Mouse (Mus musculus): ENCODE data around the gene St13.

The St13 gene

DNA sequence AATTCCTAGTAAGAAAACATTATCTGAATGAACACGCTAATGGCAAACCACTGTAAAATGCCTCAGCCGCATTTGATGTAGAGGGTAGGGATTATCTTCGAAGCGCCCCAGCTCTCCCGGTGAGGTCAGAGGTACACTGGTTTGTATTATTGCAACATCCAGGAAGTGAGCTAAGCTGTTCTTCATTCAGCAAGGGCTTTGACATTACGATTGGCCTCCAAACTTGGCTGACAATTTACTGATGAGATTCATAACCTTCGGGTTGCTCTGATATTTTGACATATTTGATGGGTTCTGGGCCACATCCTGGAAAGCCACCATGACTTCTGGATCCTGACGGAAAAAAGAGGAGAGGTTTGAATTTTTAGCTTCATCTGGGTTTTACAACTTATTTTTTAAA, 34.6 kb downstream of the St13 start:
- DNase-seq (ENCODE audit: low spot score in 2 of 2), result no peak

DNA sequence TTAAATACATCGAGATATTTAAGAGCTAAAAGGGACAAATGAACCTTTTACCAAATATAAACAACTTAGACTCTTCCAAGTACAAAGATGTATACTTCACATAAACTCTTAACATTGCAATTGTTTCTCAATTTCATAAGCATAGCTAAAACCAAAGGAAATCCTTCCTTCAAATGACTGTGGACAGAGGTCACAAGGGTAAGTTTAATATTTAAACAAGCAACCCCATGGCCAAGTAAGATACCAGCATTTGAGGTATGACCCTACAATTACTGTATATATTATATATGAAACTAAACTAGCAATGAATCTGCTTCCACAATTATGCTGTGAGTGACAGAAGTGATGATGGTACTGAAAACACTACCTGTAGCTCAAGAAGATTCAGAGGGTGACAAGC, 35.6 kb downstream of the St13 start:
- no peak for DNase-seq (ENCODE audit: low spot score in 2 of 2)

DNA sequence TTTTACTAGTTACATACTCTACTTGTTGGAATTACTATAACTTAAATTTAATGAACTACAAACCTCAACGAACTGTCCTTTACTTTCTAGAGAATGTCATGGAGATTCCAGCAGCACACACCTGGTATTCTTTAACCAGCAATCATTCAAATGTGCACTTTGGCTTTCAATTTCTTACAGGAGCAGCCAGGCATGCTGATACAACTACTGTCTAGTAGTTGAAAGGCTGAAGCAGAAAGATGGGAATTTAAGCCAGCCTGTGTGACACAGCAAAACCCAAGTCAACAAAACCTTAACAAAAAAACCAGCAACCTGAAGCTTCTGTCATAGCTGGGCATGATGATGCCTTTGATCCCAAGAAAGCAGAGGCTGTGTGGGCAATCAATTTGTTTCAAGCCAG, 37.4 kb downstream of the St13 start:
- no peak for DNase-seq (ENCODE audit: low spot score in 2 of 2)

DNA sequence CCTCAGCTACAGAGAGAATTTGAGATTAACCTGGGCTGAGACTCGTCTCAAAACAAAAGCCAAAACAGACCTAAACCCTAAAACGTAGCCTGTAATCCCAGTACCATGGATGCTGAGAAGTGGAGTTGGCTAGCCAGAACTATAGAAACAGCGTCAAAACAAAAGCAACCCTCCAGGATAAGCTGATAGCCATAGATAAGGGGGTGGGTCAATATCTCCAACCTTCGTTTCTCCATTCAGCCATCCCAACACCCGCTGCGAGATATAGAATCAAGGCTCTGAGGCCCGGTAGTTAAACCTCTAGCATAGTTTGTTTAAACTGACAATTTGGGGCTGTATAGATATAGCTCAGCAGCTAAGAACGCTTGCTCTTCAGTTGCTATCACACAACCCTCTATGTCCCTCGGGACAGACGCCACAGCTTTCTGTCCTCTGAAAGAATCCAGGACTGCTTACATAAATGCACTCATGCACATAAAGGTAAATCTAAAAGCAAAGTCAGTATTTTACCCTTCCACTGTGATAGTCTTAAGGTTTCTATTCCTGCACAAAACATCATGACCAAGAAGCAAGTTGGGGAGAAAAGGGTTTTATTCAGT, 38.4 kb downstream of the St13 start:
- no peak for DNase-seq (ENCODE audit: low spot score in 2 of 2)

DNA sequence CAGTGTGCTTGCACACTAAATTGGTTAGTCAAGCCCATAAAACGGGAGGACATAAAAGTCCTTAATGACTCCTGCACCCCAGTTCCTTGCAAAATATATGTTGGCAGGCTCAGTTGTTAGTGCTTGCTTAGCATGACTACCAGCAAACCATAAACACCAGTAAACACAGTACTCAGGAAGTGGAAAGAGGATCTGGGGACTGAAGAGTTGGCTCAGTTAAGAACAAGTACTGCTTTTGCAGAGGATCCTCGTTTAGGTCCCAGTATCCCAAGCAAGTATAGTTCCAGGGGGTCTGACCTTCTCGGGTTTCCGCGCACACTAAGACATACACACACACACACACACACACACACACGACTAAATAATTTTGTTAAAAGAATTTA, 38.9 kb downstream of the St13 start:
- DNase-seq (ENCODE audit: low spot score in 2 of 2), result no peak

DNA sequence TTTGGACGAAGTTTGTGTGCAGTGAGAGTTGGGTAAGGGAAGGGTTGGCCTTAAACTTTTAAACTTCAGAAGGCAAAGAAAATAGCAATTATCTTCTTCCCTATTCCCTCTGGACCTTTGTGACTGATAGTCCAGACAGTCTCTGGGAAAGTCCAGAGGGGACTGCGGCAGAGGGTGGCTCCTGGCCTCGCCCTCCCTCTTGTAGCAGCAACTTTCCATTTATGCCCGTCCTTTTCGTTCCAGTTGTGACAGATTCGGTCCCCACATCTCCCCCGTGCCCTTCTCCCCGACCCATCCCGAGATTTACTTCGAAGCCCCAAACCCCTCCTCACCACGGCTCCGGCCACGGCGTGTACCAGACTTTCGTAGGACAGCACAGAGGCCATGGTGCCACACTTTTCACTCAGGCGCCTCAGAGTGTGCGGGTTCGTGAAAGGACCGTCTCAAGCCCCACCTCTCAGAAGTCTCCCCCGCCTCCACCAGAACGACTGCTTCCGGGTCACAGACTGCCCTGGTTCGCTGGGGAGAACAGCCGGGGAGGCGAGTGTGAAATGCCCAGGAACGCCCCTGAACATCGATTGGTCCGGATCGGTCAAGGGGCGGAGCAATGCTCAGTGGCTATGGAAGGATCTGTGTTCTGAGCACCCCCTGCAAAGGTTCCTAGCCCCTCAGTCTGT, 39.4 kb downstream of the St13 start, which contains the start of gene Slc25a17:
Slc25a17 (minus strand) TSS at position 468 of the 677 bp plus-strand sequence.
- peak; percentile 80 to 94 for DNase-seq (ENCODE audit: low spot score in 2 of 2)

DNA sequence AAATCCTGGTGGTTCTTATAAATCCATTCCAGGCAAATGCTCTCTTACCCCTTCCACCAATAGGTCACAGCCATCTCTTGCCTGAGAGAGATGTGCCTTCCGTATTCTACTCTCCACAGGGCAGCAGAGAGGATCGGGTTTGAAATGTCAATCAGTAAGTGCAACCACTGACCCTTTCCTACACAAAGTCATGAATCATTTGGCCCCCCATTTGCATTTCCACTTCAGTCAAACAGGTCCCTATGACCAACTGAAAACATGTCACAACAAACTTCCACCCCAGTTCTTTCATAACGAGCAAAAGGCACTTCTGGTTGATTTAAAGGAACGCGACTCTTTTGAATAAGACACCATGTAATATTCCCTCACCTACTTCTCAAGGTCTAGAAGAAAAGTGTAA, 40.5 kb downstream of the St13 start:
- no peak for DNase-seq (ENCODE audit: low spot score in 2 of 2)

DNA sequence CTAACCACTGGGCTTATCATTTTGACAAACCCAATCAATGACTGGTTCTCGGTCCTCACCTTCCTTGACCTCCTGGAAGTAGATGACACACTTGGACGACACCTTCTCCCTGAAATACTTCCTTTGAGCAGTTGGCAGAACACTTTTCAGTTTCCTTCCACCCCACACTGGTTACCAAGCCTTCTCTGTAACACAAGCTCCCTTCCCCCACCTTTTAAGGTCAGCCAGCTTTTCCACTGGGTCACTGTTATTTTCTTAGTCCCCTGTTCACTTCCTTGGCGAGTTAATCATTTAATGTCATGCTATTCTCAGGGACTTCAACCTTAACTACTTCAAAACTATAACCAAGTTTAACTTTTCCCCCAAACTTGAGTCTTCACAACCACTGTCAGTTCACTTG, 40.9 kb downstream of the St13 start:
- DNase-seq (ENCODE audit: low spot score in 2 of 2), result no peak

DNA sequence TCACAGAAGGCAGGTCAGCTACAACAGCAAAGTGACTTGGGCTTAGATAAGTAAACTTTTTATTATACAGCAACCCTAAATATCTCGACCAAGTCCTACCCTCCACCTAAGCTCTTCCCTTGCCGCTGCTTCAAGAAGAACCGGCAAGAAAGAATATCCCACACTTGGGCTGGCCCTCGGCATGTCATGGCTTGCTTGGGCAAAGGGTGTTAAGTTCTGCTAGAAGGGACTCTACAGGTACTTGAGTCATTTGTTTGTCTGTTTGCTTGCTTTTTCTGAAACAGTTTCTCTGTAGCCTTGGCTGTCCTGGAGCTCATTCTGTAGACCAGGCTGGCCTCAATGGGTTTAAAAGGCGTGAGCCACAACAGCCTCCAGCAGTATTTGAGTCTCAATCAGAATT, 42.9 kb downstream of the St13 start:
- peak; percentile 47 to 59 for DNase-seq (ENCODE audit: low spot score in 2 of 2)

DNA sequence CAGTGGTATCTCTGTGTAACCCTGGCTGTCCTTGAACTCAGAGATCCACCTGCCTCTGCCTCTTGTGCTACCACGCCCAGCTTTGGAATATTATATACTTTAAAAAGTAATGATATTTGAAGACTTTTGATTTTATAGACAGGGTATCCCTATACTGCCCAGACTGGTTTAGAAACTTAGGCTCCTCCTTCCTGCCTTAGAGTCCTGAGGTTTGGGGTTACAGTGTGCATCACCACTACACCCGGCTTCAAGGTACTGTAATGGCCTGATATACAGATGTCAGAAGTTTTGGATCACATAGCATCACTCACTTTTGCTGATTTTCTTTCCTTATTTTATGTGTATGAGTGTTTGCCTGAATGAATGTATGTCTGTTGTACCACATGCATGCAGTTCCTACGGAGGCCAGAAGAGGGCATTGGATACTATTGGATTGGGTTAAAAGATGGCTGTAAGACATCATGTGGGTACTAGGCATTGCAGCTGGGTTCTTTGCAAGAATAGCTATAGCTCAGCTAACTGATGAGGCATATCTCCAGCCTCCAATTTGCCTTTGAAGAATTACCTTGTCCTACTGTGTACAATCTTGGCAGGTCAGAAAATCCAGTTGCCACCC, 44.6 kb downstream of the St13 start:
- no peak for DNase-seq (ENCODE audit: low spot score in 2 of 2)

DNA sequence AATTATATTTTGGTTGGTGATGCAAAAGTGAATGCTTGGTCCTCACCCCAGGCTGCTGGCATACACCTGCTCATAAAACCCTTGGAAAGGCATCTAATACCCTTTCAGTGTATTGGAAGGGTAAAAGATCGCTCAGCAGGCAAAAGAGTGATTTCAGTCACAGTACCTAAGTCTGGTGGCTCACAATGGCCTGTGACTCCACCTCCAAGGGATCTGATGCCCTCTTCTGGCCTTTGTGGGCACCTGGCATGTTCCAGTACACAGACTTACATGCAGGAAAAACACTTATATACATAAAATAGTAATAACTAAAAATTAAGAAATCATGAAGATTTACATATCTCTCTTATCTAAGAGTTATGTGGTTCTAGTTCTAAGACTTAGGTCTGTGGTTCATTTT, 47.2 kb downstream of the St13 start:
- DNase-seq (ENCODE audit: low spot score in 2 of 2), result no peak

DNA sequence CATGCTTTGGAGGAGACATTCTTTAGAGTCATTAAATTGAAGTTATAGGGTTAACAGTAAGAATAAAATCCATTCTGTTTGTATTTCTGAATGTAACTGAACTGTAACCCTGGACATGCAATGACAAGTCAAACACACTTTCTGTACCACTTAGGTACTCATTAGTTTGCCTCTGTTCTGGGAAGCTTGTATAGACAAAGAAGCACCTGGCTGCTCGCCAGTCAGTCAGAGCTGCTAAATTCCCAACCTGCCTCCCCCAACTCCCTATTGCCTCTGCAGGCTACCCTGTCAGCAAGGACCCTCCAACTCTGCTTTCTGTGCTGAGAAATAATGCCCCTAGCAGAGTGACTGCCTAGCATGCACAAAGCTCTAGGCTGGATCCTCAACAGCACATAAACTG, 49.5 kb downstream of the St13 start:
- no peak for DNase-seq (ENCODE audit: low spot score in 2 of 2)

DNA sequence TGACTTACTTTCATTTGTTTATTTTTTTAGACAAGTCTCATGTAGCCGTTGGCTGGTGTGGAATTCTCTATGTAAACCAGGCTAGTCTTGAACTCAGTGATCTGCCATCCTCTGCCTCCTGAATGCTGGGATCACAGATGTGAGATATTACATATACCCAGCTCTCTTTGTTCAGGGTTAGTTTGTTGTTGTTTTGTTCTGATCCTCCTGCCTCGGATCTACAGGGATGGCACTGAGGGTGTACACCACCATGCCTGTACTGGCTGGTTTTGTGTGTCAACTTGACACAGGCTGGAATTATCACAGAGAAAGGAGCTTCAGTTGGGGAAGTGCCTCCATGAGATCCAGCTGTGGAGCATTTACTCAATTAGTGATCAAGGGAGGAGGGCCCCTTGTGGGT, 51.5 kb downstream of the St13 start:
- DNase-seq (ENCODE audit: low spot score in 2 of 2), result no peak

DNA sequence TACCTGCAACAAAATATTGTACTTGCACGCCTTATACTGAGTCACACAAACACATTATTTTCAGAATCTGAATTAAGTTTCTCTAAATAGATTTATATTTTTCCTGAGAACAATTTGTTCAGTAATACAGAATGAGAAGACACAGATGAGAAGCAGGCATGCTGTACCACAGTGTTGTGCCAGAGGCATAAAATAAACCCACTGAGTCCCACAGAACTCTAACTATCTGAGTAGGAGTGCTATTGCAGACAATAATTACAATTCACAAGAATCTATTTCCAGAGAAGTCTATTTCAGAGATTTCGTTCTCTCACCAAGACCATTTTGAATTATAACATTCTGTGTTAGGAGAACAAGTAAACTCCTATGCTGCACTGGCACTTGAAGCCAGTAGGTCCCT, 52.4 kb downstream of the St13 start:
- no peak for DNase-seq (ENCODE audit: low spot score in 2 of 2)

DNA sequence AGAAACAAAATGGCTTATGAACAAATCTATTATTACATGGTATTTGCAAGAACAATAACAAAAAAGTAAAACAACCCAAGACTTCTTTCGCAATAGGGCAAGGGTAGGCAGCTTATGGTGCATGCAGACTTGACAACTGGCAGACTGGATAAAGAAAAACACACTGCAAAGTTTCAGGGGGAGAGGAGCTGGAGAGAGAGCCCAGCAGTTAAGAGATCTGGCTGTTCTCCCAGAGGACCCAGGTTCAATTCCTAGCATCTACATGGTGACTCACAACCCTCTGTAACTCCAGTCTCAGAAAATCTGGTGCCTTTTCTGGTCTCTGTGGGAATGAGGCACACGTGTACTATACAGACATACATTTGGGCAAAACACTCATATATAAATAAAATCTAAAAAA, 58.5 kb downstream of the St13 start:
- no peak for DNase-seq (ENCODE audit: low spot score in 2 of 2)

DNA sequence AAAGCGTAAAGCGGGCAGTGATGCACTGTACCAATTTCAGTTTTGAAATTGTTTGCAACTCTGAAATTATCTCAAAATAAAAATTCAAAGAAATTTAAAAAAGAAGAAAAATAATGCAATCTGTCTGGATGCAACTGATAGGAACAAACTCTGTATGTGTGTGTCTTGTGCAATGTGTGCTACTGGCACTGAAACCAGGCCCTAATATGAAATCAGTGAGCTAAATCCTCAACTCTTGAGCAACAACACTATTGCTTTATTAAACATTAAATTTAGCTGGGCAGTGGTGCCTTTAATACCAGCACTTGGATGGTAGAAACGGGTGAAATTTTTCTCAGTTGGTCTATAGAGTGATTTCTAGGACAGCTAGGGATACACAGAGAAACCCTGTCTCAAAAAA, 60.7 kb downstream of the St13 start:
- DNase-seq (ENCODE audit: low spot score in 2 of 2), result no peak

DNA sequence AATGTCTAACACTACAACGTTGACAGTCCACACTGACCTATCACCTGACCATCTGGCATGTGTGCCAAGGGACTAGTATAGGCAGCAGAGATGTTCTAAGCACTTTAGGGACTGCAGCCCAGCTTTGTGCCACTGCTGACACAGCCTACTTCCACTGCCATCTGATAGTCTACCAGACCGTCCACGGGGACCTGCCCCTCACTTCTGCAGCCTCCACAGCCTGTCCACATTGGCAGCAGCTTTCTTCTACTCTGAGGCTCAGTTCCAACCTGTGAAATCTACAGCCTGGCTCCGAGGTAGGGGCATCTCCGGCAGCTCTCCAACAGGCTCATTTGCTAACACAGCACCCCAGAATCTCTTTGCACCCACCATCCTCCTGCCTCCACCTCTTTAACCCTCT, 63.4 kb downstream of the St13 start:
- DNase-seq (ENCODE audit: low spot score in 2 of 2), result no peak

DNA sequence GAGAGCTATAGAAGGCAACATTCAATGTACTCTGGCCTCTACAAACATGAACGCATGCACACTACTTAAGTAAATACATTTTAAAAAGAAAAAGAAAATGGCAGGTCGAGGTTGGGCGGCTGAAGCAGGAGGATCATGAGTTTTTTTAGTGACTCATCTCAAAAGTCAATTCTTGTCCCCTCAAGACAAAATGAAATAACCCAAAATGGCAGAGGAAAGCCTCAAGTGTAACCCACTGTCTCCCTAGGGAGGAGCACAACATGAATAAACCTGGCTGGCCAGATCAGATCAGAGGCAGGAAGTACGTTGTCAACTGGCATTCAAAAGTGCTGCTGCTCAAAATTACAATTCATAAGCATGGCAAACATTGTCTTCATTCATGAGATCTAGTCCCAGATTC, 67.4 kb downstream of the St13 start:
- no peak for DNase-seq (ENCODE audit: low spot score in 2 of 2)

DNA sequence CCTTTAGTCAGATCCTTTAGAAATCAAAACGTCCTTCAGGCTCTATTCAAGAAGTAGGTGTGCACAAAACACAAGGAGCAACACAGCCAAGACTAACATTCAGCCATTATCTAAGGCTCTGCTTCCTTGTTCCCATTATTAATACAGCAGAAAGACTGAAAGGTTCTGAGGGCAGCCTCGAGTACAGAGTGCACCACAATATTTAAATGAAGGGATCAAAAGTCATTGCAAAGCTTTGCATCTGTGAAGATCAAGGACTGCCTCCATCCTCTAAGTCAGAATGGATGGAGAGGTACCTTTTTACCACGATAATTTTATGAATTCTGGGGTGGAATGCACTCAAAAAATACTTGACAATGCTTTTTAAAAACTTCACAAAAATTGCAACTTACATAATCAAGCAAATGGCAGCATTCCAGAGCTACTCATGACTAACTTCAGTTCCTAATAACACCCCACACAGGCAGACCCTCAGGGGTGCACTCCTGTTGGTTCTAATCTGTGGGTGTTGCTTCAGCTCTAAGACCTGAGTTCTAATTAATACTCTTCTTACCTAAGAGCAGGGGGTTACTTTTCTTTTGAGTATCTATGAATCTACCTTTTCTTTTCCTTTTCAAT, 69.0 kb downstream of the St13 start:
- no peak for DNase-seq (ENCODE audit: low spot score in 2 of 2)

DNA sequence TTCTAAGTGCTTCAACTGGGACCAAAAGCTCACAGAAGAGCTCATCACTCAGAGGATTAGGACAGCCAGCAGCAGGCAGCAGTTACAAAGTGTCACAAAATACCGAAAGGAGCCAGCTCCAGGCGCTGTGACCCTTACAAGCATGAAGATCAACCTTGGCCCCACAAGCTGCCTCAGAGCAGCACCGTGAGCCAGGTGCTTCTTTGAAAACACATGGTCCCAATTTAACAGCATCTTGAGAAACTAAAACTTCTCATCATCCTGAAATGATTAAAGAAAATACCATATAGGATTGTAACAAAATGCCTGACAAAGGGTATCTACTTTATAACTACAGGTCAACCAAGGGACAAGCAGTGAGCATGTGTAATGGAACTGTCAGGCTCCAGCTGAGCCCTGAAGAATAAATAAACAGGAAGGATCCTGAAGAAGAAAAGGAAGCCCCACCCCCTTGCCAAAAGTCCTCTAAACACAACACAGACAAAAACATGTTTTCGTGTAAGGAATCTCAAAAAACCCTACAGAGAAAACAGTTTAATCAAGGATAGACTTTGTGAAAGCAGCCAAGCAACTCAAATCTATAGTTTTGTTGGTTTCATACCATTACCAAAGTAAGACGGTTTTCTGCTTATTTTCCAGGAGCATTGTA, 70.0 kb downstream of the St13 start:
- no peak for DNase-seq (ENCODE audit: low spot score in 2 of 2)

DNA sequence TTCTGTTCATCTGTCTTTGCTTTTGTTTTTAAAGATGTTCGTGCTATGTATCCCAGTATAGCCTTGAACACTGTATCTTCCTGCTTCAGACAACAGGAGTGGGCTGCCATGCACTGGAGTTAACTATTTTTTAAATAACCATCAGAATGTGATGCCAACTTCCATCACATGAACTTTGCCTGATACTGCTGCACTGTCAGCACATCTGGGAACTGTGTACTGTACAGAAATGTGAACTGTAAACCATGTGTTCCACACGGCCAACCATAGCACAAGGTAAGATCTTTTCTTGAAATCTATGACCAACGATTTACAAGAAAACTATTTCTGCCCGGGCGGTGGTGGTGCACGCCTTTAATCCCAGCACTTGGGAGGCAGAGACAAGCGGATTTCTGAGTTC, 72.4 kb downstream of the St13 start:
- DNase-seq (ENCODE audit: low spot score in 2 of 2), result no peak

DNA sequence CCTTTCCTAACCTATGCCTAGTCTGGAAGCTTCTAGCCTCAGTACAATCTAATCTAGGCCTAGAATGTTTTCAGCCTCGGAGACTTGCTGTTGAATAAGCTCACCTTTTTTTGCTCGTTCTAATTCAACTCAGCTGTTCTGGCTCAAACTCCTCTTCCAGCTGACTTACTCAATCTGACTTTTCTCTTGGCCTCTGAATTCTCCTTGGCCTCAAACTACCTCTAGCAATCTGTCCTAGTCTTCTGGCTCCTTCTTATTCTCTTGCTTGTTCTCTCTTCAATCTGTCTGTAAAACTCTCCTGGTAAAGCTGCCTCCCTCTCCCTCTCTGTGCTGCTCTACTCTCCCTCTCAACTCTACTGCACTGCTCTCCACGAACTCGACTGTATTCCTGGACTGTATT, 74.9 kb downstream of the St13 start:
- no peak for DNase-seq (ENCODE audit: low spot score in 2 of 2)

DNA sequence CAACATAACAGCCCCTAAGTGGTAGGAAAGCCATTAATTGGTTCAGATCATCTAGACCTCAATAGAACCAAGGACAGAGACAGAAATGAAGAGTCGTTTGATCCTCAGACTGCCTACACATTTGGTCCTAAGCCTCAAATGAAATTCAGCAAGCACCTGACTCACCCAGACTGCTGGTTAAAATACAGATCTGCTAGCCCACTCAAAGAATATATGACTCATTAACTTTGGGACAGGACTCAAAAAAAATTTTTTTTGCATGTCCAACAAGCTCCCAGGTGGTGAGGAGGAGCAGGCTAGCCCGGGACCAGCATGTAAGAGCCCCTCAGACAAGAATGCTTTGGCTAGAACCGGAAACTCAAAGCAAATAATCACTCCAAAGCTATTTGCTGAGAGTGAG, 79.7 kb downstream of the St13 start:
- no peak for DNase-seq (ENCODE audit: low spot score in 2 of 2)
